Mouse (Mus musculus) megakaryocyte, embryonic 14.5 days (primary cell): Measurements from ENCODE around the gene Apeh.

ENCODE experiments used
- FLI1 ChIP-seq: IDR thresholded peaks from 2 replicates; pipeline ENCODE4 v1.6.1; 2012; ENCODE audit warnings: low read length, inconsistent platforms, mixed read lengths
- GATA1 ChIP-seq: IDR thresholded peaks from 3 replicates; pipeline ENCODE4 v1.6.1; 2012; ENCODE audit warnings: mixed read lengths, low read length, inconsistent platforms, borderline replicate concordance

DNA sequence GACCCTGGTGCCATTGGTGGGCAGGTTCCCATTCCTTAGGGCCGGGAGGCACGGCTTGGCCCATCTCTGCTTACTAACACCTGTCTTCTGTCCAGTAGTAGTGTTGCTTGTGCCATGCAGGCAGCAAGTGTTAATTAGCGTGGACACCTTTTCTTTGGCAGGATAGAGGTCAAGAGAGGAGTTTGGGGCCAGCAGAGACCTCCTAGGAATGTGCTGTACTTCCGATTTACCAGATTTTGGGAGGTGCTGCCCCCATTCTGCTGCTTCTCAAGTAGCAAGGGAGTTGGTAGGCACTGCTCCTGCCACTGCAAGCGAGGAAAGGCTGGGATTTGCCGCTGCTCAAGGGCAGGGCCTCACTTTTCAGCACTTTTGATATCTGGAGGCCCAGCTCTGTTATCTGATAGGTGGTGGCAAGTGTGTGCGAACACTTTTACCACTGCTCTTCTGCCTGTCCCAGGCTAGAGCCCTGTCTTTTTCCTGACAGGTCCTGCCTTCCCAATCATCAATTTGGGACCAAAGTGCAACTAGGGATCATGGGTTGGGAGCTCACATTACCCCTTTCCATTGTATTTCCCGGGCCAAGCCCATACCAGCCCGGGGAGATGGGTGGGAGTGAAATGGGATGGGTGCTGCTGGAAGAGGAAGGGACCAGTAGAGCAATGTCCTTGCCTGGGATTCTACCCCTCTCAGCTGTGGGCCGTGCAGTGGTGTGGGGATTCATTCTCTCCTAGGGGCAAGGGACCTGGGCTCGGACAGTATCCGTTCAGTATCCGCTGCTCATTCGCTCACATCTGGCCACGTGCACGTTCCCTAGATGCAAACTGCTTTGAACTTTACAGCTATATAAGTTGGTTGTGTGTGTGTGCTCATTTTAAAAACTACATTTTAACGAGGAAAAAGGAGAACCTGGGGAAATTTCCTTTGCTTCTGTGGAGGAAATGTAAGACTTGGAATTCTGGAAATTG is 46.5 kb downstream of the Apeh start:
- TF ChIP-seq GATA1 (no peak), FLI1 (no peak)
